Mouse (Mus musculus) spleen, postnatal 14 days (tissue): Measurements from ENCODE around the gene Dnmt3a.

Source experiments
- DNase-seq, 2 experiments: peaks; one replicate each; pipeline ENCODE4 v3.0.0; 2021 to 2022; ENCODE audit warnings: low spot score in 2 of 2

Dnmt3a gene

DNA sequence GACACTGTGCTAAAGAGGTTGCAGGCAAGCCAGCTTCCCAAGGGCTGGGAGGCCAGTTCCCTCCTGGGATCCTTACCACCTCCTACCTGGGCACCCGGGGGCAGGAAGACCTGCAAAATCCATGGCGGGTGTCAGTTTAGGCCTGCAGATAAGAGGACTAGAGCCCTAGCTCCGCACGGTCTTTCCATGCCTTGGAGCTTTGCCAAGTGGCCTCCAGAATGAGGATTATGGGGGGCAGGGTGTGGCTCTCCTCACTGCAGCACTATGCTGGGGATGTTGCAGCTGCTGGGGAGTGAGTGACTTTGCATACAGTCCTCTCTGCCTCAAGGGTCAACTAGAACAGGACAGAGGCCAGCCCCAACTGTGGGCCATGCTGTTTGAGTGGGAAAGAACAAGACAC is 14.1 kb downstream of the Dnmt3a start:
- DNase-seq = no peak

DNA sequence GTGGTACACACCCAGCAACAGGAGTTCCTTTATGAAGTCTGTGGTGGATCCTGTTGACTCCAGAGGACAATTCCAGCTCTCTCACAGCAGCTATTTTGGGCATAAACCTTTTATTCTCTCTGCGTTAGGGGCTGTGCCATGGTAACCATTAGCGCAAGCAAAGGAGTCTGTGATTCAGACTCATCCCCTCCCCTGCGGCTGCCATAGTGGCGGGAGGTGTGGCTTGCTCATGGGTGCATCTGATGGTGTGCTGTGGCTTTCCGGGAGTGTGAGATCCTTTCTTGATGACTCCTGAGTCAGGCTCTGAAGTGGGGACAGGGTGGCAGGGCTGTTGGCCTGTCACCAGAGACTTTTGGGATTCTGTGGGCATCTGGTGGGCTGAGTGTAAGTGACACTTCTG is 17.6 kb downstream of the Dnmt3a start:
- no peak for DNase-seq

DNA sequence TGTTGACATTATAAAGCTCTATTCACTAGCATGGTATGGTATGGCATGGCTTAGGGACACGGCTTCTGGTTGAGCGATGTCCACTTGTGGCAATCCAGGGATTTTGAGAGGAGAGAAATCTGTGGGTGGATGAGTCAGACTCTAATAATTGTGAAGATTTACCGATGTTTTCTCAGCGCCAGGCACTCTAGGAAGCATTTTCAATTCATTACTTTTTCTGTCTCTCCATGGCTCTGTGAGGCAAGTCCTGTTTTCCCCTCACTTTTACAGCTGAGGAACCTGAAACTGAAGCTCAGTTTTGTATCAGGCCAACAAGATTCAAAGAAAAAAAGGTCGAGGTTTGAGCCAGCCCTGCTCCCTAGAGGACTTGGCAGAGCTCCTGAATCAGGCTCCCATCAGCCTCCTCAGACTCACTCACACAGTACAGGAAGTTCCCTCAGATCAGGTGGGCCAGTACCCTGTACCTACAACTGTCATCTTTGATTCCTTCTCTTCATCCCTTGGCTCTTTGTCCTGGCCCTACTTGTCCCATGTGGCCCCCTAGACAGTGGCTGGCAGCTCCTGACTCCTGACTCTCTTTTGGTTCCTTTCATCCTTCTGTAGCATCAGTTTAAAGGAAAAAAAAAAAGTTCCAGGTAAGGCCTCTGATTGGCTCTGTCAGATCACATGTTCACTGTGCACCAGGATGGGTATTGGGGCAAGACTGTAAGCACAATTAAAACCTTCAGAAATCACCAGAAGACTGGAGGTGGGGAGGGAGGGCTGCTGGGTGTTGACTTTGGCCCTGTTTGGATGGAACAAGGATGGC is 19.3 kb downstream of the Dnmt3a start:
- DNase-seq = no peak

DNA sequence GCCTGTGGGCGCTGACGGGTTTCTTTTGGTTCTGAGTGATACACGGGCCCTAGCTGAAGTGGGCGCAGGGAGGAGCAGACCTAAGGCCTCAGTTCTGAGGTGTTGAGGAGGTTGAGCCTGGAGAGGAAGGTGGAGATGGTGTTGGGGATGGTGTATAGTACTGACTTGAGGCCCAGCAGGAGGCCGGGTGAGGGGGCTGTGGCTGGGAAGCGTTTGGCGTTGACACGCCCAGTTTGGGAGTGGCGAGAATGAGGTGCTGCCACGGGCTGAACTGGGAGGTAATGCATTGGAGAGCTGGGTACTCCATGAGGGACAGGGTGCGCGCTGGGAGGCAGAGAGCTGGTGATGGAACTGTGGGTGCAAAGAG is 19.9 kb downstream of the Dnmt3a start:
- DNase-seq = no peak

DNA sequence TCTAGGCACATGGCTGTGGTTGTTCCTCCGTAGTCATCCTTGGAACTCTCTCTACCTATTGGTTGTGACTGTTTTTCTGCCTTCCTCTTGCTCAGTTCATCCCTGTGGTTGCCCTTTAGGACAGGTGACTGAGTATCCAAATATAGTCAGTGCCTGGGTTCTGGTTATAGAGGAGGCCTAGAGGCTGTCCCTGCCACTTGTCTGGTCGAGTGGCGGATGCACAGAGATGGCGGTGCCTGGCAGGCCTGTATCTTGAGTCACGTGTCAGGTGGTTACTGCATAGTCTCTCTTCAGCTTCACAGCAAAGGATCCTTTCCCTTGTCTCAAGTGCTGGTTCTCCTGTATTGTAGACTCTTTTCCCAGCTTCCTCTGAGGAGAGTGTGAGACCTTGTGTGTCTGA is 22.0 kb downstream of the Dnmt3a start:
- no peak for DNase-seq

DNA sequence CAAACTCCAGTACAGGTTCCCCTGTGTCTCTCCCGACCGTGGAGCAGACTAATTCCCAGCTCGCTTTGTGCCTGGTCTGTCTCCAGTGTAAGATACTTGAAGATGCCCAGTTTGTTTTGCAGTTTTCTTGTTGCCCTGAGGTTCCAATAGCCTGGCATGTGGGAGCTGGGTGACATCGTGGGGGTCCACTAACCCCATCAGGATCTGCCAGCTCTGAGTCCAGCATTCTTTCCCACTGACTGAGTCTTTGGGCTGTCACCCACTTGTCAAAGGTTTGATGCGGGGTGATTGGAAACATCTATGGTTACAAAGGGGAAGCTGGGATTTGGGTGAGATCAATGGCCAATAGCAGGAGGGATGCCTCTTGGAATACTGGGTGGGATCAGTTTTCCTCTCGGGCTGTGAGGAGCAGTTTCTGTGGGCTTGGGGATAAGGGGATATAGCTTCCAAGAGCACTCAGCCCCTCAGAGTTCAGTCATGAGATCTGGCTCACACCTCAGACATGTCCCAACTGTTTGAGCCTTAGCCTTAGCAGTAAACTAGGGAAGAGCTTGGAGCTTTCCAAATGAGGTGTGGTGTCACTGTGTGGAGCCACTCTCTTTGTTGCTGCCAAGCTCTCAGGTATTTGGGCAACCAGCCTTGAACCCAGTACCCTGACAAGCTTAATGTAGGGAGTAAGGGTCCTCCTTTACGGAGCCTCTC is 27.4 kb downstream of the Dnmt3a start:
- DNase-seq = no peak

DNA sequence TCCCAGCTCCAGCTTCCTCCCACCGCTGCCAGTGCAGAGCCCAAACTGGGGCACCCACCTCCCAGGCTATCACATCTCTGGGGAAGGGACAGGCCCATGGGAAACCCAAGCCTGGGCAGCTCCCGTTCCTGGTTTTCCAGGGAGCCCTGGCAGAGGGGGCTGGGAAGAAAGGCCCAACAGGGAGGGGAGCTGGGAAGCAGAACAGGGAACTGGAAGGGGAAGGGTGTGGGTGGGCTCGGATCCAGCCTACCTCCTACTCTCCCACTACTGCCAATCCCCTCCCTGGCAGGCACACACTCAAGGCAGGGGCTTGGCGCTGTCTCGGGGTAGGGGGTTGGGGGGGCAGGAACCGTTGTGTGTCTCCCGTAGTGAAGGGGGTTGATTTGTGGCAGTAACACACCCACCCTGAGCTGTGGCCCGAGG is 28.1 kb downstream of the Dnmt3a start:
- DNase-seq = no peak

DNA sequence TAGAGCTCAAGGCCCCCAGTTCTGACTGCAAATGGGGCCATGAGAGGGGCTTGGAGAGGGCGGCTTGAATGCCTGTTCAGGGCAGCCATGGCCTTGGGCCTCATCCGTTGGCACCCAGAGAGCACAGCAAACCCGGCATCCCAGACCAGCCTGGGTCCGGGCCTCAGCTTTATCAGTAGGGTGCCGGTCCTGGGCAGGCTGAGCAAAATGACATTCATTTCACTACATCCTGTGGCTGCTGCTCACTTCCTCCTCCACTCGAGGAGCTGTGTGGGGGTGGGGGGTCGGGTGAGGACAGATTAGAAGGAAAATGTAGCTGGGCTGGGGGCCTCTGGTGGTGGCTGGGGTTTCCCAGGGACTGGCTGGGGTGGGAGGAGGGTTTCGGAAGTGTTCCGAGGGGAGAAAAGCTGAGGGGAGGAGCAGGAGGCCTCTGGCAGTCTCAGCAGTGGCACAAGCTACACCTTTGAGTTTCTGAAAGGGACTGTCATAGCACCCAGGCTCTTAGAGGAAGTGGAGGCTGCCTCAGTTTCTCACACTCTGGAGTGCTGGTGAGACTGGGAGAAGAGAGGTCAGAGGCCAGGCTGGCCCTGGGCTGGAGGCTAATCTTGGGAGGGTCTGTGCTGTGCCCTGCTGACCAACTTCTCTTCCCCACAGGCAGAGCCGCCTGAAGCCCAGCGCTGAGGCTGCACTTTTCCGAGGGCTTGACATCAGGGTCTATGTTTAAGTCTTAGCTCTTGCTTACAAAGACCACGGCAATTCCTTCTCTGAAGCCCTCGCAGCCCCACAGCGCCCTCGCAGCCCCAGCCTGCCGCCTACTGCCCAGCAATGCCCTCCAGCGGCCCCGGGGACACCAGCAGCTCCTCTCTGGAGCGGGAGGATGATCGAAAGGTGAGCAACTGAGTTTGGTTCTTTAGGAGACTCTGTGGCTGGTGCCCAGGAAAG is 28.8 kb downstream of the Dnmt3a start:
- DNase-seq = peak in 1 of 2 experiments; percentile 38

DNA sequence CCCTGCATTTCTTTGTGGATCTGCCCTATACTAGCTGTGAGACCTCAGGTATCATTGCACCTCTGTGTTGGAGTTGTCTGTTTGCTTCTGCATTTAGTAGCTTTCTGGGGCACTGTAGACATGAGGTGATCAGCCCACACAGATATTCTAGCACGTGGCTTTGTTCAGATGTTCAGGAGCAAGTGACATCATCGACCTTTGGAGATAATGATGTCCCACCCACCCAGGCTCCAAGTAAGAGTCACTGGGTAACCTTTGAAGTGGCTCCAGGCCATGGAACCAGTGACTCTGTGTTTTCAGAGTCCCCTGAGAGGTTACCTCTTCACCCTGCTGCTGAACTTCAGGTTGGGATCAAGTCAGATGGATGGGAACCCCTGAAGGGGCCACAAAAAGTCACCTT is 29.8 kb downstream of the Dnmt3a start:
- no peak for DNase-seq

DNA sequence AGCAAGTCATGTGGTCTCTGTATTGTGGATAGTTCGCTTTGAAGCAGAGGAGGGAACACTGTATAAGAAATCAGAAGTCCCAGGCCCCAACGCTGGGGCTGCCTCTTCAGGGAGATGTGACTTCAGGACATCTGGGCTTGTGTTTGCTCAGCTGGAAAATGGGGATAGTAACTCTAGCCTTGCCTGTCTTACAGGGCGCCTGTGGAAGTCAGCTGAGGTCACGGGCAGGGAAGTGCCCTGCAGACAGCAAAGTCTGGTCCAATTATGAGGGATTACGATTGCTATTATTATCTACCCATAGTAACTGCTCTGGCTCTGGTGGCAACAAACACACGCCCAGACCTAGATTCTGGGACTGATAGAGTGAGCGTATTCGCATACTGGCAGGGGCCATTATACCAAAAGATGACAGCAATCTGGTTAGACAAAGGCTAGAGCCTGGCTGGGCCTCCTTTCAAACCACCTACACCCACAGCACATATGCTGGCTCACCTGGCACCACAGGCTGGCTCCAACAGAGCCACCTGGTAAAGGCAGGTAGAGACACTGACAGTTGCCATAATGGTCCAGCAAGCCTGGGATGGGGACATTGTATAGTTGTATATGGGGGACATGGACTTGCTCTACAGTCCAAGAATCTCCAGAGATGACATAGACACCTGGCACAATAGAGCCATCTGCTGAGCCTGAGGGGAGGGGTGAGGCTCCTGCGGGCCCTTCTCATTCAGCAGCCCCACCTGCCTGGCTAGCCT is 31.4 kb downstream of the Dnmt3a start:
- DNase-seq = no peak

DNA sequence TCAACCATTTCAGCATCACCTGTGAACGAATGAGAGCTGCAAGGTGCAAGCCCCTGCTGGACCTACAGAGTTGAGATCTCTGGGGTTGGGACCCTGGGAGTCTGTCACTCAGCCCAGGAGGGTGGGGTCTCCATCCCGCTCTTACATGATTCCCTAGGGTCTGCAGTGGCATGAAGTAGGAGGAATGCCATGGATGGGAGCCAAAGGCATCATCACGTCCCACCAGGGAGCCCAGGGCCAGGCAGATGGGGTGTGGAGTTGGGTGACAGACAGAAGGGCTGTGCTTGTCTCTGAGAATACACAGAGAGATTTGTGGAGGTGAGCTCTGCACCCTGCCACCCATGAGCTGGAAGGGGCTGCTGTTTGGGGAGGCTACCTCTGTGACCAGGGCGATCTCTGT is 32.2 kb downstream of the Dnmt3a start:
- no peak for DNase-seq

DNA sequence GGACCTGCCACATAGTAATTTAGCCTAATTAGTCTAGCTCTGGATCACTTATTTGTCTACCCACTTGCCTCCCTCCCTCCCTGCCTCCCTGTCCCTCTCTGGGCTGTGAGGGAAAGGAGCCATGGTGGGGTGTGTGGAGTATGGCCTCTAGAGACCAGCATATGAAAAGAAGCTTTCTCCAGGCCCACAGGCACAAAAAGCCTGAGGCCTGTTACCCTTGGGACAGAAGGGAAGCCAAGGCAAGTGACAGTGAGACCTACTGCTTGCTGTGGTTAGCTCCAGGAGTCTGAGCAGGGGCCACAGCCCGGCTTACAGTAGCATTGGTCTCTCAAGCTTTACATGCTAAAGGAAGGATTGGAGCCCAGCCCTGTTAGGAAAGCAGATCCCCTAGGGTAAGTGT is 33.9 kb downstream of the Dnmt3a start:
- no peak for DNase-seq

DNA sequence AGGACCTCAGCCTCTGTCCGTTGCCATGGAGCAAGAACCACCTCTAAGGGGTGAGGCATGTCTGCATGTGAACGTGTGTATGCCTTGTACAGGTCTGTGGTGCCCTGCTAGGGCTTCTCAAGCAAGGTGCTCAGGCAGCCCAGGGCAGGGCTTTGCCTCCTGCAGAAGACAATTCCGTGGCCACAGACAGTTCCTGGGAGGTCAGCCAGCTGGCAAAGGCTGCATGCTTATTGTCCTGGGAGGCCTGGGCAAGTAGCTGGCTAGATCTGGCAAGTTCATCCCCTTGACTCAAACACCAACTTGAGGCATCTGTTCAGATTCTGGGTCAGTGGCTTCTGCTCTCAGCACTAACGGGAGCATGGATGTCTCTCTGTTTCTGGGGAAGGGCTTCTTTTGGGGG is 35.3 kb downstream of the Dnmt3a start:
- DNase-seq = no peak

DNA sequence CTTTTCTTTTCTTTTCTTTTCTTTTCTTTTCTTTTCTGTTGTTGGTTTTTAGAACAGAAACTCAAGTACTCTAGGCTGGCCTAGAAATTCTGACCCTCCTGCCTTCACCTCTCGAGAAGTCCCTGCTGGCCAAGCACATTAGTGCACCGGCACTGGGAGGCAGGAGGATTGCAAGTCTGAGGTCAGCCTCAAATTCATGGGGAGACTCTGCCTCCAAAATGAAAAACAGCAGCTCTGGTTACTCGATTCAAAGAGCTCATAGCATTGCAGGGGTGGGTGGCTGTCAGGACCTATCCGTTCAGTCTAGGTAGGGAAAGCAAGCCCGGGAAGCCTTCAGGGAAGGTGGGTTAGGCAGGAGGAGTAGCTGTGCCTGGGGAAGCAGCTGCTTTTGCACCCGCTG is 37.0 kb downstream of the Dnmt3a start:
- no peak for DNase-seq

DNA sequence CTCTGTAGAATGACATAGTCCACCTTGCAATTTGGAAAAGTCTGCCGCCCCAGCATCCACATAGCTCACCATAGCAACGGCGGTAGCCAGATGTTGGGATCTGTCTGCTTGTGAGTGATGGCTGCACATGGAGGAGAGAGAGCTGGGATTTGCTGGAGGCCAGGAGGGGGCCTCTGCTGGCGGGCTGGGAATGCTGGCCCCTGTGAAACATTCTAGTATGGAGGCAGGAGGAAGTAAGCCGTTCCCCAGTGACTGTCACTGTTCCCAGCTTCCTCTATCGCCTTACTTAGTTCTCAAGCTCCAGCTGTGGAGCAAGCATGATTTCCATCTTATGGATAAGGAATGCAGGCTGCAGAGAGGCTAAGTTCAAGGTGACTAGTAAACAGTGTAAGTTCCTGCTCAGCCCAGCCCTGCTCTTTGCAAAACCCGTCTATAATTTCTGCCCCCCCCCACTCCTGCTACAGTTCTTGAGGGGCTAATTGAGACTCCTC is 37.6 kb downstream of the Dnmt3a start:
- no peak for DNase-seq

DNA sequence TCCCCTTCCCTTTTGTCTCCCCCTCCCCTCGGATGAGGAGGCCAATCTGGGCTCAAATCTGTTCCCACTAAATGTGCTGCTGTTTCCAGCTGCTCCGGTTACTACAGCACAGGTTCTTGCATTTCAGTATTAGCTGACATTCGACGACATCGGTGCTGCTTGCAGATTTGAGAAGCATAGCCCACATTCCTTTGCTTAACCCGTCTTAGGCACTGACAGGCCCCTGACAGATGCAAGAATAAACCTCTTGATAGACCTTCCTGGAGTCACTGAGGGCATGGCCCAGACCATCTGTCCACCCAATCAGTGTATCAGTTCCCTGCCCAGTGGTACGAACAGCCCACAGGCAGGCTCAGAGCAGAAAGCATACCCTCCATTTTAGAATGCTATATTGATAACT is 38.1 kb downstream of the Dnmt3a start:
- no peak for DNase-seq

DNA sequence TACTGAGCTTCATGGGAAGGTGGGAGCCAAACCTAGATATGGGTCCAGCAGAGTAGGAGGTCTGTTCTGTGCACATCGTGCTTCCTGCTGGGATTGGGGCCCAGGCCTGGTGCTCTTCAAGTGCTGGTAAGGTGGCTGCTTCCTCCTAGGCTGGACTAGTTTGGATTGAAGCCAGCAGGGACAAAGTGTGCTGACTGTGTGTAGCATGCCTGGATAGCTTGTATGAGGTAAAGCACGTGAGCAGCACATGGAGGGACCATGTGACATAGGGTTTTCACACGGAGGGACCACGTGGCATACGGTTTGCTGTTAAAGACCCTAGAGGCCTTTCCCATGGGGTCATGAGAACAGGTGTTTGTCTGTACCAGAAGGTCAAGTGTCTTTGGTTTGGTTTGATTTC is 38.5 kb downstream of the Dnmt3a start:
- no peak for DNase-seq

DNA sequence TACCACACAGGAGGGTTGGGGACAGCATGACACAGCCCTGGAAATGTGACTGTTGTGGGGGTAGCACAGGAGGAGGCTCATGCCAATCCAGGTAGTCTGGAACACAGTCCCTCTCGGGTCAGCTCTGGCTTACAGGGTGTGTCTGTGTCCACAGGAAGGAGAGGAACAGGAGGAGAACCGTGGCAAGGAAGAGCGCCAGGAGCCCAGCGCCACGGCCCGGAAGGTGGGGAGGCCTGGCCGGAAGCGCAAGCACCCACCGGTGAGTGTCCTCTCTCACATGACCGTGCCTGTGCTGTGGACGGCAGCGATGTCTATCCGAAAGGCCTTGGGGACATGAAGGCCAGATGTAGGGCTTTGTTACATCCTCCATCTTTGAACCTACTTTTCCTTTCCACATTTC is 43.7 kb downstream of the Dnmt3a start:
- no peak for DNase-seq

DNA sequence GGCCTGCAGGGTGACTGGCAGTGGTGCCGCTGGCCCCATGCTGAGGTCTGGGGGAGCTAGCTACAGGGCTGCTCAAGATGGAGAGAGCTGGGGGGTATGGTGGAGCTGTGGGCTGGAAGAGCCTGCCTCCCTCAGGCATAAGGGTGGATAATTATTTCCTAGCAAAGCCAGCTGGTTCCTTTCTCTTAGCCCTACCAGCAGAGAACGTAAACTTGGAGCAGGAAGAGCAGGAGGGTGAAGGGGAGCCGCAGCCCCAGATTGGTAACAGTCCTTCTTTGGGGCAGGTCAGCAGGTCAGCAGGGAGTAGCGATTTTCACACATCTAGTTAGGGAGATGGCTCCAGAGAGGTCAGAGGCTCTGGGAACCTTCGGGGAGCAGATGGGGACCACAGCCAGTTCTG is 44.4 kb downstream of the Dnmt3a start:
- DNase-seq = no peak

DNA sequence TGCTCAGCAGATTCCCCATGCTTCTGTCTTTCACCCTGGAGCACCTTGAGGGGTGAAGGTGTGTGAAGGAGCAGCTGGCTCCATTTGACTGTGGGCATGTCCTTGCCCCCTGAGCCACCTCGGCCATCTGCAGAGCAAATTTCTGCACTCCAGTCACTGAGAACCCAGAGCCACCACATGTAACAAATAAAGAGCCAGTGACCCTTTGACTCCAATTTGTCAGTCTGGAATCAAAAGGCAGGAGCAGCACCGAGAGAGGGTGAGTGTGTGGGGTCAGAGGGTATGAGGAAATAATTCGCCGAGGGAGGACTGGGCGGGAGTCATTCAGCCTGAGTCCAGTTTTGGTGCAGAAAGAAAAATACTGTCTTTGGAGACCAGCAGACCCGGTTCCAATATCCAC is 44.9 kb downstream of the Dnmt3a start:
- no peak for DNase-seq

DNA sequence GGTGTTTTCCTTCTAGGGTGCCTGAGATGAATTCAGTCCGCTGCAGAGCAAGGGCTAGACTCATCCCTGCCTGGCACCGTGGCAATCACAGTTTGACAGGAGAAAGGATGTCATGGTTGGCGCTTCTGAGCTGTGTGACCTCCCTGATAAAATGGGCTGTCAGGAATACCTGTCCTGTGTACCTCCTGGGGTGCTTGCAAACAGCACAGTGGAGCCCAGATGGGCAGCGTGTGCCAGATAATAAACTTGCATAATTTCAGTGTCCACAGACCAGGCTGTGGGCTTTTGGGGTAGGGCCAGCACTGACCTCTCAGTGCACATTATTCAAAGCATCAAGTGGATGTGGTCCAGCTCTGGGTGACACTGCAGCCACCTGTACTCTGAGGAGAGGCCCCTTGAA is 45.4 kb downstream of the Dnmt3a start:
- no peak for DNase-seq

DNA sequence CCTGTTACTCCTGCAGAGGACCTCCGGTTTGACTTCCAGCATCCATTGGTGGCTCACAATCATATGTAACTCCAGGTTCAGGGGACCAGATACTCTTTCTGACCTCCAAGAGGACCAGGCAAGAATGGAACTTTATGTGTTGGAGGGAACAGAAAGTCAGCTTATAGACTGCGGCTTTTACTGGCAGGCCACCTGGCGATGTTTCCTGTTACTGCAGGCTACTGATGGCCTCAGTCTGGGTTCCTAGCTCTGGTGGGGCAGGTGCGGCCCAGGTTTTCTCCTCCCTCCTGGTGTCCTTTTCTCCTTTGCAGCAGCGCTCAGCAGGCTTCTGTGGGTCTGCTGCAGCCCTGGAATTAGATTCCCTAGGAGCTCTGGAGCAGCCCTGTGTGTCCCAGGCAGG is 46.7 kb downstream of the Dnmt3a start:
- peak; percentile 19 to 47 for DNase-seq
